Mouse (Mus musculus) ES-E14 (cell line): ENCODE data around the gene Tfrc.

Source experiments
- CHD2 ChIP-seq: IDR thresholded peaks from 2 replicates; pipeline ENCODE4 v1.6.1; 2014; ENCODE audit warnings: mild to moderate bottlenecking, low read depth, low read length, inconsistent platforms
- HCFC1 ChIP-seq: IDR thresholded peaks from 2 replicates; pipeline ENCODE4 v1.6.1; 2012; ENCODE audit warnings: low read length, inconsistent platforms, borderline replicate concordance; ENCODE audit not compliant: insufficient read depth
- MAFK ChIP-seq: IDR thresholded peaks from 2 replicates; pipeline ENCODE4 v1.6.1; 2014; ENCODE audit warnings: mild to moderate bottlenecking, low read depth, low read length, inconsistent platforms; ENCODE audit not compliant: insufficient read depth
- ZC3H11A ChIP-seq: IDR thresholded peaks from 2 replicates; pipeline ENCODE4 v1.6.1; 2012; ENCODE audit warnings: low read depth, mild to moderate bottlenecking, inconsistent platforms, low read length, borderline replicate concordance
- ZNF384 ChIP-seq: IDR thresholded peaks from 2 replicates; pipeline ENCODE4 v1.6.1; 2012; ENCODE audit warnings: low read depth, low read length, inconsistent platforms

DNA sequence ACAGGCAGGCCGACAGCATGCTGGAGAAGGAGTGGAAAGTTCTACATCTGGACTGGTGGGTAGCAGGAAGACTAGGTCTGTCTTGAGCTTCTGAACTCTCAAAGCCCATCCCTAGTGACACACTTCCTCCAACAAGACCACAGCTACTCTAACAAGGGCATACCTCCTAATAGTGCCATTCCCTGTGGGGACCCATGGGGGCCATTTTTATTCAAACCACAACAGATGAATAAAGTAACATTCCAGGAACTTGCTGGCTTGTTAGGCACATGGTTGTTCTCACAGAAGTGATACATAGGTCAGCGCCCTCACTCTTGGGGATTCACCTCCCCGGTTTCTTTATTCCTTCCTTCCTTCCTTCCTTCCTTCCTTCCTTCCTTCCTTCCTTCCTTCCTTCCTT lies 27.6 kb downstream of the Tfrc start:
- TF ChIP-seq HCFC1 (no peak), MAFK (no peak), CHD2 (no peak), ZC3H11A (no peak), ZNF384 (no peak)
